Mouse (Mus musculus) kidney, postnatal 14 days (tissue): Measurements from ENCODE around the gene Pcbp3.
A peak's percentile ranks its signal among the peaks of the same experiment; 100 is the strongest.
"Not testable (repeated sequence)": the region's sequence is repeated elsewhere in the genome, so short reads cannot be mapped to it uniquely, and the experiment has no call there.

Experiments used
- DNase-seq: peaks from one replicate; pipeline ENCODE4 v3.0.0; 2022; ENCODE audit warnings: mixed read lengths

Gene Pcbp3

GRCm38 (mm10) chr10:76961790-76962489, at the start of gene Pcbp3:
Pcbp3 (minus strand) TSS chr10:76961887.
- peak; percentile 99 for DNase-seq

GRCm38 (mm10) chr10:77008698-77009097, 47.0 kb upstream of the Pcbp3 start:
- no peak for DNase-seq

GRCm38 (mm10) chr10:77008109-77008561, 46.4 kb upstream of the Pcbp3 start:
- DNase-seq = peak; percentile 72

- peak; percentile 74 for DNase-seq
Observed at GRCm38 (mm10) chr10:77007433-77008108, 45.9 kb upstream of the Pcbp3 start.

GRCm38 (mm10) chr10:77004936-77005335, 43.2 kb upstream of the Pcbp3 start:
- no peak for DNase-seq

- DNase-seq = peak; percentile 92
Observed at GRCm38 (mm10) chr10:76997759-76998513, 36.2 kb upstream of the Pcbp3 start.

GRCm38 (mm10) chr10:76992456-76992855, 30.8 kb upstream of the Pcbp3 start:
- DNase-seq = no peak

- no peak for DNase-seq
Observed at GRCm38 (mm10) chr10:76988586-76988985, 26.9 kb upstream of the Pcbp3 start.

- DNase-seq = peak; percentile 36
Observed at GRCm38 (mm10) chr10:76978042-76978441, 16.4 kb upstream of the Pcbp3 start.

GRCm38 (mm10) chr10:76976699-76977098, 15.0 kb upstream of the Pcbp3 start:
- DNase-seq = no peak

- DNase-seq = no peak
Observed at GRCm38 (mm10) chr10:76973797-76974436, 12.2 kb upstream of the Pcbp3 start.

- not testable (repeated sequence) for DNase-seq
Observed at GRCm38 (mm10) chr10:76972318-76972717, 10.6 kb upstream of the Pcbp3 start.

- no peak for DNase-seq
Observed at GRCm38 (mm10) chr10:76970974-76971373, 9.3 kb upstream of the Pcbp3 start.

- DNase-seq = peak; percentile 59
Observed at GRCm38 (mm10) chr10:76964436-76964835, 2.7 kb upstream of the Pcbp3 start.

- DNase-seq = peak; percentile 69
Observed at GRCm38 (mm10) chr10:76963997-76964396, 2.3 kb upstream of the Pcbp3 start.

- DNase-seq = peak; percentile 8
Observed at GRCm38 (mm10) chr10:76961156-76961555, 531 bp downstream of the Pcbp3 start.

GRCm38 (mm10) chr10:76958201-76958600, 3.5 kb downstream of the Pcbp3 start:
- peak; percentile 27 for DNase-seq

GRCm38 (mm10) chr10:76956200-76956599, 5.5 kb downstream of the Pcbp3 start:
- peak; percentile 27 for DNase-seq

GRCm38 (mm10) chr10:76941038-76941437, 20.6 kb downstream of the Pcbp3 start:
- DNase-seq = peak; percentile 45

GRCm38 (mm10) chr10:76936827-76937226, 24.9 kb downstream of the Pcbp3 start:
- no peak for DNase-seq

GRCm38 (mm10) chr10:76934805-76935204, 26.9 kb downstream of the Pcbp3 start:
- no peak for DNase-seq

GRCm38 (mm10) chr10:76931794-76932193, 29.9 kb downstream of the Pcbp3 start:
- DNase-seq = no peak

GRCm38 (mm10) chr10:76931122-76931521, 30.6 kb downstream of the Pcbp3 start:
- DNase-seq = peak; percentile 44
